In genomic region chr11:61225941-61226412, GRCm38 (mm10) we compare ENCODE assay signal across 8 mouse cellular contexts. TPM values are rescaled to one million over a fixed set of nuclear protein-coding genes. Genes with fewer than 3 reads are reported as not detected.
DNase-seq lines count a peak whose midpoint lies in the region; ATAC-seq and TF ChIP-seq lines count a peak whose summit lies in the region.

No protein-coding gene starts in this region.

- WGBS in forebrain, embryonic 13.5 days: 89% methylated on average over 6 of the region's 6 CpGs
- WGBS in forebrain, embryonic 12.5 days: 89% methylated on average over 6 of the region's 6 CpGs
- WGBS in heart, embryonic 16.5 days: 48% methylated on average over 6 of the region's 6 CpGs
- WGBS in lung, postnatal 0 days: 60% methylated on average over 6 of the region's 6 CpGs

- TF ChIP-seq EP300 in lung, postnatal 0 days (IDR thresholded peaks at IDR 0.05): no peak

- DNase-seq in cerebellum, adult 9-11 months: peak; percentile 98
- DNase-seq in lung, postnatal 0 days (ENCODE audit: low spot score): peak; percentile 62
- no peak for DNase-seq in c-Kit-positive CD71-positive TER-119-positive erythroid progenitor cells, embryonic 14.5 days (ENCODE audit: low spot score)
- no peak for DNase-seq in thymus, postnatal 4 days

- H3K36me3 ChIP-seq in forebrain, embryonic 13.5 days (ENCODE audit: poor library complexity, severe bottlenecking): no peaks in the 10 kb centered on the region
- no peaks in the 10 kb centered on the region for H3K36me3 ChIP-seq in forebrain, embryonic 12.5 days (replicated peaks)
- H3K36me3 ChIP-seq in heart, embryonic 16.5 days (ENCODE audit: control insufficient read depth, insufficient read depth): no peaks in the 10 kb centered on the region
- no peaks in the 10 kb centered on the region for H3K36me3 ChIP-seq in lung, postnatal 0 days (ENCODE audit: insufficient read depth, low read length)

- ATAC-seq in forebrain, embryonic 13.5 days: peak; percentile 30; the same call in 1 of the 2 replicates
- no peak for ATAC-seq in forebrain, embryonic 12.5 days (ENCODE audit: low FRiP score)
- peak; percentile 77 for ATAC-seq in heart, embryonic 16.5 days (replicated peaks; ENCODE audit: extremely low read depth, insufficient read depth, low FRiP score)
- peak; percentile 63 for ATAC-seq in lung, postnatal 0 days
- no peak for ATAC-seq in megakaryocyte progenitor cell, adult 5-6 weeks (replicated peaks; ENCODE audit: poor library complexity)

- no peaks in the 10 kb centered on the region for H3K9me3 ChIP-seq in forebrain, embryonic 13.5 days (replicated peaks)
- no peaks in the 10 kb centered on the region for H3K9me3 ChIP-seq in forebrain, embryonic 12.5 days
- no peaks in the 10 kb centered on the region for H3K9me3 ChIP-seq in heart, embryonic 16.5 days (replicated peaks; ENCODE audit: control insufficient read depth, low read length)
- H3K9me3 ChIP-seq in lung, postnatal 0 days (ENCODE audit: low read length): no peaks in the 10 kb centered on the region

- no peak overlapping the region for H3K9ac ChIP-seq in forebrain, embryonic 13.5 days
- no peak overlapping the region for H3K9ac ChIP-seq in forebrain, embryonic 12.5 days
- no peak overlapping the region; the same call in 1 of the 2 replicates for H3K9ac ChIP-seq in heart, embryonic 16.5 days (ENCODE audit: low read length)
- no peak overlapping the region for H3K9ac ChIP-seq in lung, postnatal 0 days (replicated peaks; ENCODE audit: low read depth)

- H3K4me1 ChIP-seq in forebrain, embryonic 13.5 days: no peaks in the 10 kb centered on the region
- H3K4me1 ChIP-seq in forebrain, embryonic 12.5 days: no peaks in the 10 kb centered on the region
- H3K4me1 ChIP-seq in heart, embryonic 16.5 days (ENCODE audit: control insufficient read depth, insufficient read depth, low read length): peaks cover 24% of the 10 kb centered on the region
- peaks cover 15% of the 10 kb centered on the region; the same call in 1 of the 2 replicates for H3K4me1 ChIP-seq in lung, postnatal 0 days (ENCODE audit: insufficient read depth, low read depth, low read length)

- H3K4me3 ChIP-seq in forebrain, embryonic 13.5 days: no peak overlapping the region
- no peak overlapping the region for H3K4me3 ChIP-seq in forebrain, embryonic 12.5 days (replicated peaks)
- H3K4me3 ChIP-seq in heart, embryonic 16.5 days (ENCODE audit: low read length): no peak overlapping the region
- H3K4me3 ChIP-seq in lung, postnatal 0 days (ENCODE audit: low read depth, low read length): no peak overlapping the region

- no peak for TF ChIP-seq CTCF in lung, postnatal 0 days (IDR thresholded peaks at IDR 0.05)

- H3K27ac ChIP-seq in forebrain, embryonic 13.5 days: peak overlapping the region; percentile 17; the same call in 1 of the 2 replicates
- H3K27ac ChIP-seq in forebrain, embryonic 12.5 days: no peak overlapping the region
- H3K27ac ChIP-seq in heart, embryonic 16.5 days (ENCODE audit: low read length): peak overlapping the region; percentile 34; the same call in 1 of the 2 replicates
- peak overlapping the region; percentile 51 for H3K27ac ChIP-seq in lung, postnatal 0 days (ENCODE audit: low read length)

- H3K4me2 ChIP-seq in forebrain, embryonic 13.5 days: no peak overlapping the region
- H3K4me2 ChIP-seq in forebrain, embryonic 12.5 days: no peak overlapping the region
- H3K4me2 ChIP-seq in heart, embryonic 16.5 days (ENCODE audit: low read depth, low read length): no peak overlapping the region
- no peak overlapping the region for H3K4me2 ChIP-seq in lung, postnatal 0 days (replicated peaks; ENCODE audit: low read depth, low read length)

- no peaks in the 10 kb centered on the region for H3K27me3 ChIP-seq in forebrain, embryonic 13.5 days
- no peaks in the 10 kb centered on the region for H3K27me3 ChIP-seq in forebrain, embryonic 12.5 days
- no peaks in the 10 kb centered on the region for H3K27me3 ChIP-seq in heart, embryonic 16.5 days (ENCODE audit: control insufficient read depth, insufficient read depth, low read length)
- H3K27me3 ChIP-seq in lung, postnatal 0 days (replicated peaks; ENCODE audit: insufficient read depth, low read length): no peaks in the 10 kb centered on the region

RNA-seq across cellular contexts. Expression of gene Aldh3a1, which starts 18.6 kb away (rescaled TPM):
- polyA plus RNA-seq in forebrain, embryonic 13.5 days (2015; fragmentation: Nextera tagmentation; extraction: Ambion mirVana): not detected in 2 replicates
- polyA plus RNA-seq in forebrain, embryonic 12.5 days (2016; fragmentation: Nextera tagmentation; extraction: Ambion mirVana): not detected in 2 replicates
- polyA plus RNA-seq in heart, embryonic 16.5 days (2015; fragmentation: Nextera tagmentation; extraction: Ambion mirVana): 0.39 TPM in 2 replicates
- polyA plus RNA-seq in lung, postnatal 0 days (2015; fragmentation: Nextera tagmentation; extraction: Ambion mirVana): 7.3 and 7.8 TPM in 2 replicates
- total RNA-seq in megakaryocyte progenitor cell, adult 5-6 weeks (2015): 0.32 TPM in 1 of 2 replicates, not detected in the other
- total RNA-seq in megakaryocyte progenitor cell, adult 5-6 weeks (2017): 0.34 TPM in 1 of 2 replicates, not detected in the other

RNA-seq across cellular contexts. Expression of gene Aldh3a2, which starts 41.3 kb away (rescaled TPM):
- 20.4 and 21.0 TPM in 2 replicates for polyA plus RNA-seq in forebrain, embryonic 13.5 days (2015; fragmentation: Nextera tagmentation; extraction: Ambion mirVana)
- polyA plus RNA-seq in forebrain, embryonic 12.5 days (2016; fragmentation: Nextera tagmentation; extraction: Ambion mirVana): 22.0 and 22.9 TPM in 2 replicates
- polyA plus RNA-seq in heart, embryonic 16.5 days (2015; fragmentation: Nextera tagmentation; extraction: Ambion mirVana): 33.2 and 34.3 TPM in 2 replicates
- 67.4 and 68.4 TPM in 2 replicates for polyA plus RNA-seq in lung, postnatal 0 days (2015; fragmentation: Nextera tagmentation; extraction: Ambion mirVana)
- 20.2 and 25.5 TPM in 2 replicates for total RNA-seq in megakaryocyte progenitor cell, adult 5-6 weeks (2015)
- total RNA-seq in megakaryocyte progenitor cell, adult 5-6 weeks (2017): 17.3 and 17.6 TPM in 2 replicates

RNA-seq across cellular contexts. Expression of gene Usp22, which starts 51.1 kb away (rescaled TPM):
- polyA plus RNA-seq in forebrain, embryonic 13.5 days (2015; fragmentation: Nextera tagmentation; extraction: Ambion mirVana): 272 and 304 TPM in 2 replicates
- polyA plus RNA-seq in forebrain, embryonic 12.5 days (2016; fragmentation: Nextera tagmentation; extraction: Ambion mirVana): 305 and 331 TPM in 2 replicates
- 63.3 and 69.9 TPM in 2 replicates for polyA plus RNA-seq in heart, embryonic 16.5 days (2015; fragmentation: Nextera tagmentation; extraction: Ambion mirVana)
- 38.4 and 39.9 TPM in 2 replicates for polyA plus RNA-seq in lung, postnatal 0 days (2015; fragmentation: Nextera tagmentation; extraction: Ambion mirVana)
- 32.3 and 36.1 TPM in 2 replicates for total RNA-seq in megakaryocyte progenitor cell, adult 5-6 weeks (2015)
- total RNA-seq in megakaryocyte progenitor cell, adult 5-6 weeks (2017): 54.1 and 79.4 TPM in 2 replicates

Comparison
In these comparisons a context has a peak if more than half of its experiments do, and no peak if none do; other contexts are left out.
1. ATAC-seq: peak in forebrain, embryonic 13.5 days (single experiment), heart, embryonic 16.5 days (single experiment) and lung, postnatal 0 days (single experiment); none in forebrain, embryonic 12.5 days (single experiment) and megakaryocyte progenitor cell, adult 5-6 weeks (single experiment).
2. DNase-seq: peak in cerebellum, adult 9-11 months (single experiment) and lung, postnatal 0 days (single experiment); none in c-Kit-positive CD71-positive TER-119-positive erythroid progenitor cells, embryonic 14.5 days (single experiment) and thymus, postnatal 4 days (single experiment).